Mouse (Mus musculus): ENCODE results near the gene Sap25. TPM values are rescaled to one million over a fixed set of nuclear protein-coding genes. Genes with fewer than 3 reads are reported as not detected.

The Sap25 gene
- polyA plus RNA-seq (2012; rRNA removed) = 37.9 and 42.4 TPM in 2 replicates

DNA sequence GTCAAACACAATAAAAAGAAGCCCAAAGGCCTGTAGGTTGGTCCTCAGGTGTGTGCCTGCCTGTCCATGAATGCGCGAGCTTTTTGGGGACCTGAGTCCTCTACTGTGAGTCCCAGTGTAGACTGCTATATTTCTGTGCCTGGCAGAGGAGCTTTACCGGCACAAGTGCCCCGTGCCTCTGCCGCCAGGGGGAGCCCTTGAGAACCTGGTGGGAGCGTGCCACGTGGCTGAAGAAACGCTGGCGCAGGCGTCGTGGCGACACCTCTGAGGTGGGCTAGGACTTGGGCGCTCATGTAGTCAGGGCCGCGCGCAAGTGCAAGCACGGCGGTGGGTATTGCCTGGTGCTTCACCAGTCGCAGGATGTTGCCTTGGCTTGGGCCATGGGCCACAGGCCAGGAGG is at the start of gene Sap25:
TSS of gene Sap25 (plus strand) at position 281 of the 400 bp plus-strand sequence.
- no peak within 1 kb of the TSS for H3K4me3 ChIP-seq (ENCODE audit: control insufficient read depth, low read depth, low read length)
- H3K27ac ChIP-seq (ENCODE audit: control insufficient read depth, insufficient read depth, low read depth, low read length) = no peak within 1 kb of the TSS
- H3K36me3 ChIP-seq (ENCODE audit: control insufficient read depth, insufficient read depth, low read length) = no peaks in the 10 kb centered on the region; the same call in 1 of the 2 replicates
- peaks cover 20% of the 10 kb centered on the region for H3K4me1 ChIP-seq (ENCODE audit: control insufficient read depth, insufficient read depth, low read length)
- no peak for TF ChIP-seq POLR2A (IDR thresholded peaks at IDR 0.05; ENCODE audit: control insufficient read depth, low read depth, low read length)
- peak; percentile 62 for TF ChIP-seq CTCF (IDR thresholded peaks at IDR 0.05; ENCODE audit: control insufficient read depth, insufficient read depth, insufficient replicate concordance, low read depth, low read length)
- H3K27me3 ChIP-seq (ENCODE audit: control insufficient read depth, insufficient read depth, low read length) = no peaks in the 10 kb centered on the region

DNA sequence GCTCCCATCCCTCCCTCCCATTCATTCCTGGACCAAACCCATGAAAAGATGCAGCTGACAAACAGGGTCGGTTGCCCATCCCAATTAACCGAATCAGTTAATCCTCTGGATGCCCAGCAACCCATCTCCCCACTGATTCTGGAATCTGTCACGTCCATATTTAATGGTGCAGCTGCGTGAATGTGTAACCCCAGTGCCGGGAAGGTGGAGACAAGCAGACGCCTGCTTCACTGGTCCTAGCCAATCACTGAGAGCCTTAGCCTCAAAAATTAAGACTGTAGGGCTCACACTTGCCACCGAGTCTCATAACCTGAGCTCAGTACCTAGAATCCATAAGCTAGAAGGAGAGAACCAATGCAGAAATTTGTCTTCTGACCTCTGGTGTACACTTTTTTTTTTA is 45.2 kb upstream of the Sap25 start:
- TF ChIP-seq CTCF (IDR thresholded peaks at IDR 0.05; ENCODE audit: control insufficient read depth, insufficient read depth, insufficient replicate concordance, low read depth, low read length) (no peak), POLR2A (IDR thresholded peaks at IDR 0.05; ENCODE audit: control insufficient read depth, low read depth, low read length) (no peak)
- H3K27me3 ChIP-seq (ENCODE audit: control insufficient read depth, insufficient read depth, low read length) = no peaks in the 10 kb centered on the region
- no peak overlapping the region for H3K4me3 ChIP-seq (ENCODE audit: control insufficient read depth, low read depth, low read length)
- H3K4me1 ChIP-seq (ENCODE audit: control insufficient read depth, insufficient read depth, low read length) = peaks cover 15% of the 10 kb centered on the region
- H3K36me3 ChIP-seq (ENCODE audit: control insufficient read depth, insufficient read depth, low read length) = no peaks in the 10 kb centered on the region
- H3K27ac ChIP-seq (ENCODE audit: control insufficient read depth, insufficient read depth, low read depth, low read length) = no peak overlapping the region

DNA sequence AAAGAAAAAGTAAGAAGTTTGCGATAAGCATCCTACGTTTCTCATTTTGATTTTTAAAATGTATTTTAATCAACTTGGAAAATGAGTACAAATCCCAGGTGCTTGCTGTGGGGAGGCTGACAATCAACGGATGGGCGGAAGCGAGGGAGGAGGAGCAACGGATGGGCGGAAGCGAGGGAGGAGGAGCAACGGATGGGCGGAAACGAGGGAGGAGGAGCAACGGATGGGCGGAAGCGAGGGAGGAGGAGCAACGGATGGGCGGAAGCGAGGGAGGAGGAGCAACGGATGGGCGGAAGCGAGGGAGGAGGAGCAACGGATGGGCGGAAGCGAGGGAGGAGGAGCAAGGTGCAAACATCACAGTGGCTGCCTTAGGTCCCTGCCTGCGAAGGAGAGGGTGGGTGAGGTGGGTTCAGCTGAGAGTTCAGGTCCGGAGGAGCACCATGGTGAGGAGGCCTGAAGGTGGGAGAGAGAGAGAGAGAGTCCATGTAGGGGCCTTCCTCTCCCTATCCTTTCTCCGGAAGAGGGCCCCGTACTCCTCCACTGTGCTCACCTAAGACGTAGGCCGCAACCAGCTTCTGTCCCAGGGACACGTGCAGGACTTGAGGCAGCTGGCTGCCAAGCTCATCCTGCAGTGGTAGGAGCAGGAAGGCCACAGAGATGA is 44.4 kb upstream of the Sap25 start:
- Histone ChIP-seq H3K4me3 (ENCODE audit: control insufficient read depth, low read depth, low read length) (peak overlapping the region; percentile 87), H3K27me3 (ENCODE audit: control insufficient read depth, insufficient read depth, low read length) (no peaks in the 10 kb centered on the region), H3K27ac (ENCODE audit: control insufficient read depth, insufficient read depth, low read depth, low read length) (peak overlapping the region; percentile 90), H3K4me1 (ENCODE audit: control insufficient read depth, insufficient read depth, low read length) (peaks cover 15% of the 10 kb centered on the region), H3K36me3 (ENCODE audit: control insufficient read depth, insufficient read depth, low read length) (no peaks in the 10 kb centered on the region)
- TF ChIP-seq POLR2A (IDR thresholded peaks at IDR 0.05; ENCODE audit: control insufficient read depth, low read depth, low read length) = peak; percentile 70; the same call in 1 of the 2 replicates
- no peak for TF ChIP-seq CTCF (IDR thresholded peaks at IDR 0.05; ENCODE audit: control insufficient read depth, insufficient read depth, insufficient replicate concordance, low read depth, low read length)

DNA sequence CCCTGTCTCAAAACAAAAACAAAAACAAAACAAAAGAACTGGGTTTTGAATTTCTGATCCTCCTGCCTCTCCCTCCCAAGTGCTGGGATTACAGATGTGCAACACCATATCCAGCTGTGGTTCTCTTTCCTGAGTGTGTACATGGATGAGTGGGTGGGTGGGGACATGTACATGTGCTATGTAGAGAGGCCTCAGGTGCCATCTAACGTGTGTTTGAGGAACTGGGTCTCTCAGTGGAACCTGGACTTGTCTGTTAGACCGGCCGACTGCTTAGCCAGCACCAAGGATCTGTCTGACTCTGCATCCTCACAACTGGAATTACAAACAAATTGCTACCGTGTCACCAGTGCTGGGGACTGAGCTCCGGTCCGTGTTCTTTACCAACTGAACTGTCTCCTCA is 43.5 kb upstream of the Sap25 start:
- Histone ChIP-seq H3K27me3 (ENCODE audit: control insufficient read depth, insufficient read depth, low read length) (no peaks in the 10 kb centered on the region), H3K4me1 (ENCODE audit: control insufficient read depth, insufficient read depth, low read length) (peaks cover 15% of the 10 kb centered on the region), H3K4me3 (ENCODE audit: control insufficient read depth, low read depth, low read length) (no peak overlapping the region), H3K36me3 (ENCODE audit: control insufficient read depth, insufficient read depth, low read length) (no peaks in the 10 kb centered on the region), H3K27ac (ENCODE audit: control insufficient read depth, insufficient read depth, low read depth, low read length) (no peak overlapping the region)
- no peak for TF ChIP-seq POLR2A (IDR thresholded peaks at IDR 0.05; ENCODE audit: control insufficient read depth, low read depth, low read length)
- no peak for TF ChIP-seq CTCF (IDR thresholded peaks at IDR 0.05; ENCODE audit: control insufficient read depth, insufficient read depth, insufficient replicate concordance, low read depth, low read length)

DNA sequence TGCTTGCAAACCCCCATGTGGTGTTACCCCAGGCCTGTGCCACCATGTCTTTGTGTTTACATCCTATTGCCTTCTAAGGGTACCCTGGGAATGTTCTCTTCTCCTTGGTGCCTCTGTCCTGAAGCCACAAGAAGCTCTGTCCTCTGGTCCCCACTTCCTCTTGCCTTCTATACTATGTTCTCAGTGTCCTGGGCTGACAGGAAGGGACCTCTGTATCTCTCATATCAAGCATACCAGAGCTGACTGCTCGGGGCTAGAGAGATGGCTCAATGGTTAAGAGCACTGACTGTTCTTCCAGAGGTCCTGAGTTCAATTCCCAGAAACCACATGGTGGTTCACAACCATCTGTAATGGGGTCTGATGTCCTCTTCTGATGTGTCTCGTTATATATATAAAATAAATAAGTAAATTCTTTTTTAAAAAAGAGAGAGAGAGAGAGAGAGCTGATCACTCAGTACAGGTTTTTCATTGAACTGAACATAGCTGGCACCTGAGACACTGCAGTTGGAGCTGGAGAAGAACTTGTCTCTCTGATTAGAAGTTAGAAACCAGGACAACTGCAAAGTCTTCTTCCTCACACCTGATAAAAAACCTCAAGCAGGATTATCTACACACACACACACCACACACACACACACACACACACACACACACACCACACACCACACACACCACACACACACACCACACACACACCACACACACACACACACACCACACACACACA is 42.9 kb upstream of the Sap25 start:
- no peak for TF ChIP-seq POLR2A (IDR thresholded peaks at IDR 0.05; ENCODE audit: control insufficient read depth, low read depth, low read length)
- TF ChIP-seq CTCF (IDR thresholded peaks at IDR 0.05; ENCODE audit: control insufficient read depth, insufficient read depth, insufficient replicate concordance, low read depth, low read length) = no peak
- Histone ChIP-seq H3K27ac (ENCODE audit: control insufficient read depth, insufficient read depth, low read depth, low read length) (no peak overlapping the region), H3K27me3 (ENCODE audit: control insufficient read depth, insufficient read depth, low read length) (no peaks in the 10 kb centered on the region), H3K4me3 (ENCODE audit: control insufficient read depth, low read depth, low read length) (no peak overlapping the region), H3K36me3 (ENCODE audit: control insufficient read depth, insufficient read depth, low read length) (no peaks in the 10 kb centered on the region), H3K4me1 (ENCODE audit: control insufficient read depth, insufficient read depth, low read length) (peaks cover 15% of the 10 kb centered on the region)

DNA sequence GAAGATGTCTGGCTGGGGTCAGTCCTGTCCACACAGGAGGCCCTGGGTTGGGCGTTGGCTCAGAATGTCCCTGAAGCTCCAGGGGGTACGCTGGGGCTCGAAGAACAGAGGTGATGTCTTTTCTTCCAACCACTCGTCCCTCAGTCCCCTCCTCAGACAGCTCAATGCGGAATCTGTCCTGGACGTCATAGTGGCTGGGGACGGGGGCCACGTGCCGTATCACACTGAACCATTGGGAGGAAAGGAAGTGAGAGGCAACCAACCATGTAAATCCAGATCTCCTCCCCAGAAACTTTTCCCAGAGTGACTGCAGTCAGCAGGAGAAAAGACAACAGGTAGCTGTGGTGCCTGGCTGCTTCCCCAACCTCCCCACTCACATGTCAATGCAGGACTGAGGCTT is 41.5 kb upstream of the Sap25 start:
- TF ChIP-seq CTCF (IDR thresholded peaks at IDR 0.05; ENCODE audit: control insufficient read depth, insufficient read depth, insufficient replicate concordance, low read depth, low read length) (no peak), POLR2A (IDR thresholded peaks at IDR 0.05; ENCODE audit: control insufficient read depth, low read depth, low read length) (no peak)
- no peaks in the 10 kb centered on the region for H3K27me3 ChIP-seq (ENCODE audit: control insufficient read depth, insufficient read depth, low read length)
- H3K36me3 ChIP-seq (ENCODE audit: control insufficient read depth, insufficient read depth, low read length) = no peaks in the 10 kb centered on the region
- H3K4me3 ChIP-seq (ENCODE audit: control insufficient read depth, low read depth, low read length) = peak overlapping the region; percentile 96; the same call in 1 of the 2 replicates
- no peak overlapping the region for H3K27ac ChIP-seq (ENCODE audit: control insufficient read depth, insufficient read depth, low read depth, low read length)
- peaks cover 15% of the 10 kb centered on the region for H3K4me1 ChIP-seq (ENCODE audit: control insufficient read depth, insufficient read depth, low read length)

DNA sequence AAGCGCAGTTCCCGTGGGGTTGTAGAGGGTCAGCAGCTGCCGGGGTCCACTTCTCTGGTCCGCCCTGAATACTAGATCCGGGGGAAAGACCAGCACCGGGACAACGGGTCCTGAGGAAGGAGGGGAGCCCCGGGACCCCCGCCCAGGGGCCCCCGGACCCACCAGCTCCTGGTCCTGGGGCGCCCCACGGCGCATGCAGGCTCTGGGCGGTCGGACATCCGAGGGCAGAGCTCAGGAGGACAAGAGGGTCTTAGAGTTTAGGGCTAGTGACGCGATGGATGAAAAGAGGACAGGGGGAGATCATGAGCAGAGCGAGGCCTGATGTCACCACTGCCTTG is 40.9 kb upstream of the Sap25 start:
- Histone ChIP-seq H3K36me3 (ENCODE audit: control insufficient read depth, insufficient read depth, low read length) (no peaks in the 10 kb centered on the region), H3K4me3 (ENCODE audit: control insufficient read depth, low read depth, low read length) (peak overlapping the region; percentile 96), H3K27me3 (ENCODE audit: control insufficient read depth, insufficient read depth, low read length) (no peaks in the 10 kb centered on the region), H3K27ac (ENCODE audit: control insufficient read depth, insufficient read depth, low read depth, low read length) (peak overlapping the region; percentile 99; the same call in 1 of the 2 replicates), H3K4me1 (ENCODE audit: control insufficient read depth, insufficient read depth, low read length) (peaks cover 15% of the 10 kb centered on the region)
- TF ChIP-seq POLR2A (IDR thresholded peaks at IDR 0.05; ENCODE audit: control insufficient read depth, low read depth, low read length) = no peak
- no peak for TF ChIP-seq CTCF (IDR thresholded peaks at IDR 0.05; ENCODE audit: control insufficient read depth, insufficient read depth, insufficient replicate concordance, low read depth, low read length)

All from testis, adult 2 months (tissue).